Mouse (Mus musculus) testis, adult 2 months (tissue): ENCODE data around the gene Thra.

Experiments used
- CTCF ChIP-seq: fragments of 200-500 bp; IDR thresholded peaks from 2 replicates; pipeline ENCODE4 v1.5.1; 2012; ENCODE audit warnings: low read depth, mild to moderate bottlenecking, inconsistent platforms, low read length, moderate library complexity; ENCODE audit not compliant: control insufficient read depth, insufficient read depth, insufficient replicate concordance
- POLR2A ChIP-seq: fragments of 200-500 bp; IDR thresholded peaks from 2 replicates; pipeline ENCODE4 v1.6.1; 2012; ENCODE audit warnings: low read depth, mild to moderate bottlenecking, inconsistent platforms, low read length, moderate library complexity; ENCODE audit not compliant: control insufficient read depth

DNA sequence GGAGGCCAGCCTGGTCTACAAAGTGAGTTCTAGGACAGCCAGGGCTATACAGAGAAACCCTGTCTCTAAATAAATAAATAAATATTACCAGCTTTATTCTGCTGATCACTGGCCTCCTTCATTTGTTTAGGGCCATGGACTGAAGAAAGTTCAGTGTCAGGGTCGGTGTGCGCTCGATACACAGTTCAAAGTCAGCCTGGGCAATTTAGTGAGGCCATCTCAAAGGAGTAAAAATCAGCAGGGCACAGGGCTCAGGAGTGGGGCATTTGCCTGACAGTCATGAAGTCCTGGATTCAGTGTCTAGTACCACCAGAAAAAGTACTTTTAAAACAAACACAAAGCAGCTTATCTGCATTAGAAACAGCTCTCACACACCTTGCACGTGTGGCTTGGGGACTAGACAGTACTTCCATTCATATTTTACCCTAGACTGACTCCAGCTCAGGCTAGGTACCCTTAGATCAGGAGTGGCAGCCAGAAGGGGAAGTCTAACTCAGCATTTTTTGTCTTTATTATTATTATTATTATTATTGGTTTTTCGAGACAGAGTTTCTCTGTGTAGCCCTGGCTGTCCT is 50.3 kb downstream of the Thra start:
- TF ChIP-seq POLR2A (no peak), CTCF (no peak)
